Mouse (Mus musculus) C2C12 (cell line): ENCODE measurements around the gene Gsto2. TPM values are rescaled to one million over a fixed set of nuclear protein-coding genes. Genes with fewer than 3 reads are reported as not detected.

Experiments
- H3K27me3 ChIP-seq: one replicate; pipeline ENCODE4 v1.6.1; 2011; ENCODE audit not compliant: control insufficient read depth, insufficient read depth, insufficient read length
- H3K36me3 ChIP-seq: one replicate; pipeline ENCODE4 v1.6.1; 2011; ENCODE audit not compliant: control insufficient read depth, insufficient read depth
- H3K4me3 ChIP-seq: one replicate; pipeline ENCODE4 v1.5.1; 2011; ENCODE audit warnings: mild to moderate bottlenecking, control low read depth; ENCODE audit not compliant: poor library complexity, insufficient read depth, severe bottlenecking
- H3K79me2 ChIP-seq: one replicate; pipeline ENCODE4 v1.6.1; 2011; ENCODE audit not compliant: control insufficient read depth, insufficient read depth
- H3K79me3 ChIP-seq: one replicate; pipeline ENCODE4 v1.6.1; 2011; ENCODE audit warnings: low read depth, control low read depth
- H3ac ChIP-seq: one replicate; pipeline ENCODE3; 2011; ENCODE audit warnings: low read depth; ENCODE audit not compliant: control insufficient read depth, insufficient read length
- CEBPB ChIP-seq: IDR thresholded peaks from one replicate; pipeline ENCODE4 v1.6.1; 2011; ENCODE audit warnings: low read depth, mild to moderate bottlenecking, control low read depth, moderate library complexity
- CTCF ChIP-seq: IDR thresholded peaks from one replicate; pipeline ENCODE4 v1.5.1; 2011; ENCODE audit not compliant: control insufficient read depth, insufficient read depth, insufficient read length
- FOSL1 ChIP-seq: IDR thresholded peaks from one replicate; pipeline ENCODE4 v1.8.0; 2011; ENCODE audit warnings: mild to moderate bottlenecking, low read length; ENCODE audit not compliant: poor library complexity, insufficient read depth, severe bottlenecking
- MAX ChIP-seq: IDR thresholded peaks from one replicate; pipeline ENCODE4 v1.6.1; 2011; ENCODE audit warnings: mild to moderate bottlenecking, control low read depth
- MYOD1 ChIP-seq: IDR thresholded peaks from one replicate; pipeline ENCODE4 v1.6.1; 2011; ENCODE audit warnings: low read depth; ENCODE audit not compliant: control insufficient read depth, insufficient read length
- MYOG ChIP-seq: IDR thresholded peaks from one replicate; pipeline ENCODE4 v1.6.1; 2011; ENCODE audit not compliant: control insufficient read depth, insufficient read length; ENCODE audit errors: extremely low read depth
- USF1 ChIP-seq: IDR thresholded peaks from one replicate; pipeline ENCODE4 v1.6.1; 2011; ENCODE audit warnings: low read depth, mild to moderate bottlenecking, control low read depth, moderate library complexity
- long read RNA-seq, 2 experiments: library from polyadenylated mRNA; unstranded; transcript quantifications; one replicate each; pipeline ENCODE4 v2.0.0; 2019 to 2020
- polyA plus RNA-seq: library from polyadenylated mRNA; unstranded; fragments of >200 nt; fragmentation: generic; extraction: Trizol; gene quantifications from one replicate; pipeline ENCODE4 v1.2.1, GENCODE M21; 2012; ENCODE audit warnings: missing spikeins

Gene Gsto2
- polyA plus RNA-seq = 2.6 TPM
- long read RNA-seq, experiment 1, partial matches to known transcripts = 1 of 3 reads
- long read RNA-seq, experiment 1, other reads (novel, unspliced or antisense) = 2 of 3 reads
- long read RNA-seq, experiment 2, partial matches to known transcripts = 0 of 1 reads
- long read RNA-seq, experiment 2, other reads (novel, unspliced or antisense) = 1 of 1 reads

- H3K79me2 ChIP-seq = no peaks in the 10 kb centered on the region
- peaks cover 1% of the 10 kb centered on the region for H3K79me3 ChIP-seq
- peak within 1 kb of the TSS; percentile 34 for H3K4me3 ChIP-seq
- peak within 1 kb of the TSS; percentile 92 for H3ac ChIP-seq
- TF ChIP-seq CTCF = no peak
- no peak for TF ChIP-seq USF1
- TF ChIP-seq CEBPB = no peak
- TF ChIP-seq MAX = no peak
- no peak for TF ChIP-seq FOSL1
- TF ChIP-seq MYOG = no peak
- TF ChIP-seq MYOD1 = no peak
- H3K27me3 ChIP-seq = no peaks in the 10 kb centered on the region
- H3K36me3 ChIP-seq = peaks cover 30% of the 10 kb centered on the region
These were observed at the start of gene Gsto2 for GRCm38 (mm10) chr19:47865353-47865947. Gene Gsto2, plus strand, starts transcription at chr19:47865534.

- no peak overlapping the region for H3ac ChIP-seq
- TF ChIP-seq FOSL1 = no peak
- no peak for TF ChIP-seq CEBPB
- no peak for TF ChIP-seq CTCF
- no peak for TF ChIP-seq USF1
- no peak for TF ChIP-seq MYOG
- no peak for TF ChIP-seq MAX
- no peak for TF ChIP-seq MYOD1
- H3K79me3 ChIP-seq = no peaks in the 10 kb centered on the region
- H3K79me2 ChIP-seq = no peaks in the 10 kb centered on the region
- no peaks in the 10 kb centered on the region for H3K27me3 ChIP-seq
- H3K4me3 ChIP-seq = no peak overlapping the region
- H3K36me3 ChIP-seq = no peaks in the 10 kb centered on the region
These were observed 47.6 kb upstream of the Gsto2 start for GRCm38 (mm10) chr19:47817692-47818091.

- Histone ChIP-seq H3K27me3 (no peaks in the 10 kb centered on the region), H3ac (no peak overlapping the region), H3K4me3 (no peak overlapping the region), H3K36me3 (no peaks in the 10 kb centered on the region), H3K79me3 (no peaks in the 10 kb centered on the region), H3K79me2 (no peaks in the 10 kb centered on the region)
- TF ChIP-seq MAX (no peak), CEBPB (no peak), CTCF (no peak), FOSL1 (no peak), USF1 (no peak), MYOD1 (no peak), MYOG (no peak)
These were observed 44.4 kb upstream of the Gsto2 start for GRCm38 (mm10) chr19:47820832-47821493.

- Histone ChIP-seq H3K79me2 (no peaks in the 10 kb centered on the region), H3K27me3 (no peaks in the 10 kb centered on the region), H3K79me3 (no peaks in the 10 kb centered on the region), H3K36me3 (no peaks in the 10 kb centered on the region), H3ac (no peak overlapping the region), H3K4me3 (no peak overlapping the region)
- TF ChIP-seq USF1 (no peak), FOSL1 (no peak), CEBPB (no peak), MYOD1 (no peak), MYOG (no peak), CTCF (no peak), MAX (no peak)
These were observed 43.9 kb upstream of the Gsto2 start for GRCm38 (mm10) chr19:47821494-47821872.

GRCm38 (mm10) chr19:47822143-47822796, 43.1 kb upstream of the Gsto2 start:
- no peak for TF ChIP-seq MAX
- TF ChIP-seq USF1 = no peak
- no peak for TF ChIP-seq MYOG
- TF ChIP-seq CTCF = no peak
- no peak for TF ChIP-seq FOSL1
- TF ChIP-seq MYOD1 = no peak
- no peak for TF ChIP-seq CEBPB

More at GRCm38 (mm10) chr19:47822143-47822796, 43.1 kb upstream of the Gsto2 start:
- Histone ChIP-seq H3ac (no peak overlapping the region), H3K4me3 (no peak overlapping the region), H3K36me3 (no peaks in the 10 kb centered on the region), H3K27me3 (no peaks in the 10 kb centered on the region), H3K79me3 (no peaks in the 10 kb centered on the region), H3K79me2 (no peaks in the 10 kb centered on the region)
